Mouse (Mus musculus) ovary, adult 10 weeks (tissue): ENCODE measurements around the gene Ggt6. TPM values are rescaled to one million over a fixed set of nuclear protein-coding genes. Genes with fewer than 3 reads are reported as not detected.

Experiments
- polyA plus RNA-seq: library from polyadenylated mRNA; stranded (reverse); fragments of 350-450 nt; fragmentation: Illumina TruSeq; extraction: RNeasy Lipid Tissue Mini Kit (QIAGEN cat#74804); gene quantifications from one replicate; pipeline ENCODE4 v1.2.3, GENCODE M21; 2014

Gene Ggt6
- not detected for polyA plus RNA-seq

GRCm38 (mm10) chr11:72434963-72435693, at the start of gene Ggt6:
Gene Ggt6 (plus strand): TSS chr11:72435526.

GRCm38 (mm10) chr11:72411093-72411921, 24.0 kb upstream of the Ggt6 start, which contains the start of gene Smtnl2:
Gene Smtnl2 (minus strand): TSS chr11:72411713.

GRCm38 (mm10) chr11:72440965-72441664, 5.8 kb downstream of the Ggt6 start, which contains the start of gene Mybbp1a:
Gene Mybbp1a (plus strand): TSS chr11:72441355.

Other genes starting within 250 kb of the Ggt6 start
- not detected for gene Gm43951, start 228.7 kb upstream of the Ggt6 start, polyA plus RNA-seq
- gene 4933427D14Rik, start 228.1 kb upstream of the Ggt6 start, polyA plus RNA-seq, result 16.2 TPM
- gene Txndc17, start 228.0 kb upstream of the Ggt6 start, polyA plus RNA-seq, result 130 TPM
- gene Med31, start 219.9 kb upstream of the Ggt6 start, polyA plus RNA-seq, result 16.0 TPM
- gene Slc13a5, start 168.3 kb upstream of the Ggt6 start, polyA plus RNA-seq, result not detected
- gene Xaf1, start 133.9 kb upstream of the Ggt6 start, polyA plus RNA-seq, result 31.6 TPM
- gene Fbxo39, start 121.1 kb upstream of the Ggt6 start, polyA plus RNA-seq, result not detected
- 3.1 TPM for gene Tekt1, start 73.1 kb upstream of the Ggt6 start, polyA plus RNA-seq
- 9.8 TPM for gene Smtnl2, start 23.8 kb upstream of the Ggt6 start, polyA plus RNA-seq
- 60.1 TPM for gene Mybbp1a, start 5.8 kb downstream of the Ggt6 start, polyA plus RNA-seq
- 0.80 TPM for gene Spns2, start 54.4 kb downstream of the Ggt6 start, polyA plus RNA-seq
- not detected for gene Spns3, start 115.0 kb downstream of the Ggt6 start, polyA plus RNA-seq
- 211 TPM for gene Ube2g1, start 171.8 kb downstream of the Ggt6 start, polyA plus RNA-seq